Mouse (Mus musculus): Measurements from ENCODE around the gene Lrrc61. TPM values are rescaled to one million over a fixed set of nuclear protein-coding genes. Genes with fewer than 3 reads are reported as not detected.
A peak's percentile ranks its signal among the peaks of the same experiment; 100 is the strongest.
"Not testable (repeated sequence)": the region's sequence is repeated elsewhere in the genome, so short reads cannot be mapped to it uniquely, and the experiment has no call there.

The Lrrc61 gene
- polyA plus RNA-seq (2016; fragmentation: Nextera tagmentation; extraction: Ambion mirVana) = 16.7 and 21.3 TPM in 2 replicates

DNA sequence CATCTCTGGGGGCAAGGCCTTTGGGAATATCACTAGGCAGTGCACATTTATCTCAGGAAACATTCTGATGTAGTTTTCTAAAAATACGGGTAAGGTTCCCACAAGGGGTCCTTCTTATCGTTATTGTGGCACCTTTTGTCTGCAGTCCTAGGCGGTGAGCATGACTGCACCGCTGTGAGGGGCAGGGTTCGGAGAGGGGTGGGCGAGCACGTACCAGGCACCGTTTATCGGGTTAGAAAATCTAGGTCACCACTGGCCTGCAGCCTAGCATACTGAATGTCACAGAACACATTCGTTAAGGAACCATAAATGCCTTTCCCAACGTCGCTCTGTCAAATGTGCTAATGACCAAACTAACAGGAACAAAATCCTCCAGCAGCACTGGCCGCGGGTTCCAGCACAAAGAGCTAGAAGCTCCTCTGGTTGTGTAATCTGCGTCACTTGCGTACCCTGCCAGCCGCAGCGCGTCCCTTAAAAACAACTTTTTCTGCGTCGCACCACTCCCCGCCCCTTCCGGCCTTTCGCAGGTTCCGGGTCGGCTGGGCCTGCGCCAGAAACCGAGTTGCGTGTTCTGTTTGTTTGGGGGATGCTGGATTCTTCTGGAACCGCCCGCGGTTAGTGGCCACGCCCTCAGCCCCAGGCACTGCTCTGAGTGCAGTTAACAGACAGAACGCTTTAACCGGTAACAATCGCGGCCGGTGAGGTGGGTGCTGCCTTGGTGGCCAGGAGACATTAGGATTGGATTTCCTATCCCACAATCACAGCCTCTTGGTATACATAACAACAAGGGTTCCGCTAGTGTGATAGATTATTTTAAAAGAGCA is at the start of gene Lrrc61:
Gene Lrrc61, plus strand, starts transcription at position 517 of the 824 bp plus-strand sequence.
- H3K4me1 ChIP-seq = peaks cover 16% of the 10 kb centered on the region
- H3K27ac ChIP-seq = peak within 1 kb of the TSS; percentile 97
- H3K4me2 ChIP-seq = peak within 1 kb of the TSS; percentile 70
- peaks cover 18% of the 10 kb centered on the region for H3K36me3 ChIP-seq (replicated peaks)
- H3K27me3 ChIP-seq = no peaks in the 10 kb centered on the region
- peak within 1 kb of the TSS; percentile 62 for H3K9ac ChIP-seq
- peak within 1 kb of the TSS; percentile 50 for H3K4me3 ChIP-seq (replicated peaks)
- under 1% methylated on average over 39 of the region's 39 CpGs for WGBS
- no peaks in the 10 kb centered on the region for H3K9me3 ChIP-seq
- ATAC-seq (ENCODE audit: low FRiP score) = peak; percentile 95

DNA sequence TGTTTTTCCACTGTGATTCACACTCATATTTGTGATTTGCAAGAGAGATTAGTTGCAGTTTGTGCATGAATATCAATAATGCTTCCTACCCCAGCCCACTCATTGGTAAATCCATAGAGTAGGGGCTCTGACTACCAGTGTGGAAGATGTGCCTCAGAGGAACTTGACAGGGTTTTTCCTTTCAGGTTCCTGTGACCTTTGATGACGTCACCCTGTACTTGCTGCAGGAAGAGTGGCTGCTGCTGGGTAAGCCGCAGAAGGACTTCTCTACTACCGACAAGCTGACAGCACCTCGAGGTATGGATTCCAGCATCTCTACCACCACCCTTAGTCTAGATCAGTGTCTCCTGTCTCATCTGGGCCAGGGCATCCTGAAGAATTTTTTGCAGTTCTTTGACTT is 46.5 kb upstream of the Lrrc61 start:
- no peak overlapping the region for H3K4me2 ChIP-seq
- WGBS = 84% methylated on average over 4 of the region's 4 CpGs
- no peaks in the 10 kb centered on the region for H3K27me3 ChIP-seq

DNA sequence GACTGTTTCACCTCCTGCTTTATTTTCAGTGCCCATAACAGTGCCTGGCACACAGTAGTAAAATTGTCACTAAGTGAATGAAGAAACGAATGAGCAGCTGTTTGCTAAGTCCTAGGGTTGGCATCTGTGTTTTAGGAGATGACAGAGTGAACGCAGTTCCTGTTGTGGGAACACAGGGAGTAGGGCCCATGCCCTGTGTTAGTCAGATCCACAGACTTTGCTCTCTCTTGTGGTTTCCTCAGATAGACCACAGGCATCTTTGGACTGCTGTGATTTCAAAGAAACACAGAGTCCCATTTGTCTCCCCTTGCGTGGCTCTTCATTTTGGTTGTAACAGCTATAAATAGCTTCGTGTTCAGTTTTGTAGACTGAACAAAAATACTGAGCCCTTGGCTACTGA is 44.2 kb upstream of the Lrrc61 start:
- Histone ChIP-seq H3K4me2 (no peak overlapping the region), H3K9ac (no peak overlapping the region), H3K36me3 (replicated peaks) (peaks cover 33% of the 10 kb centered on the region), H3K4me1 (peaks cover 3% of the 10 kb centered on the region; the same call in 1 of the 2 replicates), H3K9me3 (no peaks in the 10 kb centered on the region), H3K27me3 (no peaks in the 10 kb centered on the region), H3K4me3 (replicated peaks) (no peak overlapping the region), H3K27ac (no peak overlapping the region)
- WGBS = 87% methylated on average over 4 of the region's 4 CpGs
- ATAC-seq (ENCODE audit: low FRiP score) = no peak

More for the DNA sequence above, 46.5 kb upstream of the Lrrc61 start:
- Histone ChIP-seq H3K36me3 (replicated peaks) (peaks cover 18% of the 10 kb centered on the region), H3K4me1 (peaks cover 12% of the 10 kb centered on the region), H3K27ac (no peak overlapping the region), H3K9me3 (no peaks in the 10 kb centered on the region), H3K9ac (no peak overlapping the region), H3K4me3 (replicated peaks) (no peak overlapping the region)
- no peak for ATAC-seq (ENCODE audit: low FRiP score)

DNA sequence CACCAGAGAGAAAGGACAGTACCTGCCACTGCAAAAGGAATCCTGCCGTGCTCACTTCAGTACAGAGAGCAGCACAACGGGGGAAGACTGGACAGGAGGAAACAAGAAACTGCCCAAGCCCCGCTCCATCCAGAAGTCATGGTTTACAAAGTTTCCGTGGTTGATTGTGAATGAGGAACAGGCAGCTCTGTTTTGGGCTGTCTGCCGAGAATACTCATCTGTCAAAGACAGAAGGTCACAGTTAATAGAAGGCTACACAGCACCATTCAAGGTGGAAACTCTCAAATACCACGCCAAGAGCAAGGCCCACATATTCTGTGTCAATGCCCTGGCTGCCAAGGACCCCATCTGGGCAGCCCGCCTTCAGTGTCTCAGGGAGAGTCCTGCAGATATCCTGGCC is 42.7 kb upstream of the Lrrc61 start:
- Histone ChIP-seq H3K4me3 (replicated peaks) (no peak overlapping the region), H3K9ac (no peak overlapping the region), H3K4me1 (no peaks in the 10 kb centered on the region), H3K36me3 (replicated peaks) (peaks cover 48% of the 10 kb centered on the region), H3K9me3 (no peaks in the 10 kb centered on the region), H3K27ac (no peak overlapping the region), H3K27me3 (no peaks in the 10 kb centered on the region), H3K4me2 (no peak overlapping the region)
- ATAC-seq (ENCODE audit: low FRiP score) = no peak
- WGBS = 86% methylated on average over 7 of the region's 7 CpGs

DNA sequence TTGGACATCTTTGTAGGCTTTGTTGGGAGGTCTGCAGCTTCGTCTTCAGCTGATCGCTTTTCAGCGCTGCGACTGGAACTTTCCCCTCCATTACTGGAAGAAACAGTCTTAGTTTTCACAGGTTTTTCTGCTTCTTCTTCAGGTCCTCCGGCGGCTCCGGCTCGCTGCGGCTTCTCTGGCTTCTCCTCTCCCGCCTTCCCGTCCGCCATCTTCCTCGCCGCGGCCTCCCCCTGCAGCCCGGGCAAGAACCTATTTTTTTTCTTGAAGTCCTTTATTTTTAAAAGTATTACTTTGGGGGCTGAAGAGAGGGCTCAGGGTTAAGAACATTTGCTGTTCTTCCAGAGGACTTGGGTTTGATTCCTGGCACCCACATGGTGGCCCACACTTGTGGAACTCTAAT is 29.7 kb upstream of the Lrrc61 start:
- H3K4me1 ChIP-seq; H3K9me3 ChIP-seq; H3K4me2 ChIP-seq; H3K9ac ChIP-seq; H3K27me3 ChIP-seq; H3K27ac ChIP-seq; ATAC-seq (ENCODE audit: low FRiP score); H3K4me3 ChIP-seq (replicated peaks); H3K36me3 ChIP-seq (replicated peaks): not testable (repeated sequence)
- over 99% methylated on average over 16 of the region's 16 CpGs for WGBS

DNA sequence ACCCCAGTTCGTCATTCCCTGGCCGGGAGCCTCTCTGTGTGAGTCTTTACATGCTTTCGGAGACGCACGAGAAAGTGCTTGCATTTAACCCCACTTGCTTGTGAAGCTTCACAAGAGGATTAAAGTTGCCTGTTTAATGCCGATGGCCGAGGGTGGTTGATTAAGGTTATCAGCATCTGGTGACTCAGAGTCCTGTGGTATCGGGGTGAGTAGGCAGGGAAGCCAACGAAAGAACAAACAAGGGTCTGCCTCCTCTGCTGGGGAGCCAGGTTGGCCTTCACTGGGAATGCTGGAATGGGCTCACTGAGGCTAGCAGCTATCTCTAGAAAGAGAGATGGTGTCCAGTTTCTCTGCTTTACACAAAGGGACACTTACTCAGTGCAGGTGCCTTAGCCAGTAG is 26.7 kb upstream of the Lrrc61 start:
- no peaks in the 10 kb centered on the region for H3K4me1 ChIP-seq
- WGBS = 82% methylated on average over 9 of the region's 9 CpGs
- ATAC-seq (ENCODE audit: low FRiP score) = no peak

DNA sequence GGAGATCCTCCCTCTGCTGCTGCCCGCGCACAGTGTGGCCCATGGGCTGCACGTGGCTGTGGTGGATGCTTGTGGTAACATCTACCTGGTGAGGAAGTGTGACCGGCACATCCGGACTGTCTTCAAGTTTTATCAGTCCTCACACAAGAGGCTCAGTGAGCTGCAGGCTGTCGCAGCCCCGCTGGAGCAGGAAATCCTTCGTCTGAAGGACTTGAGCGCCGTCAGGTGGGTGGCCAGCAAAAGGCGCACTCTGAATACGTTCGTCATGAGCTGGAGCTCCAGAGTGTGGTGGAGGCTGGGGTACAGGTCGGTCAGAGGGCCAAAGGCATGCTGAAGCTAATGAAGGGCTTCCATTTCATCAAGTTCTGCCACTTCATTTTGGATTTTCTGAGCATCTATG is 25.3 kb upstream of the Lrrc61 start:
- Histone ChIP-seq H3K4me1 (no peaks in the 10 kb centered on the region), H3K27me3 (no peaks in the 10 kb centered on the region), H3K4me3 (replicated peaks) (no peak overlapping the region), H3K9ac (no peak overlapping the region), H3K36me3 (replicated peaks) (no peaks in the 10 kb centered on the region; the same call in 1 of the 2 replicates), H3K4me2 (no peak overlapping the region), H3K9me3 (no peaks in the 10 kb centered on the region), H3K27ac (no peak overlapping the region)
- ATAC-seq (ENCODE audit: low FRiP score) = no peak
- 73% methylated on average over 14 of the region's 14 CpGs for WGBS

More for the DNA sequence above, 26.7 kb upstream of the Lrrc61 start:
- Histone ChIP-seq H3K27ac (no peak overlapping the region), H3K4me3 (replicated peaks) (no peak overlapping the region), H3K36me3 (replicated peaks) (no peaks in the 10 kb centered on the region; the same call in 1 of the 2 replicates), H3K9ac (no peak overlapping the region), H3K9me3 (no peaks in the 10 kb centered on the region), H3K4me2 (no peak overlapping the region), H3K27me3 (no peaks in the 10 kb centered on the region)

DNA sequence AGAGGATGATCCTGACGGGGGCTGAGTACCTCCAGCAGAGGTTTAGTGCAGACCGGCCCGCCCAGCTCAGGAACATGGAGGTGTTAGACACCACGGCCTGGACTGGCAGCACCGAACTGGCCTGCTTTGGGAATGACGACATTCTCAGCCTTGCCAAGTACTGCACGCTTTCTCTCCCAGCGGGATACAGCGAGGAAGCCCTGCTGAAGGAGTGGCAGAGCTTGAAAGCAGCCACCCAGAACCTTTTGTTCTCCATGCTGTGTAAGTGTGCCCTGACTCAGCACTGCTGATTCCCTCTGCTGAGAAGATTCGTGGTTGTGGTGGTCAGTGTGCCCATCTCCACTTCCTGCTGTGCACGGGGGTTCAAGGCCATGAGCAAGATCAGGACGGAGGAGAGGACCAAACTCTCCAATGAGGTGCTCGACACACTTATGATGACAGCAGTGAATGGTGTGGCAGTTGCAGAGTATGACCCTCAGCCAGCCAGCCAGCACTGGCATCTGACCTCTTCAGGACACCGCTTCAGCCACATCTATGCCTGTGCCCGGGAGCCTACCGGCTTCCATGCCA is 24.6 kb upstream of the Lrrc61 start:
- no peak for ATAC-seq (ENCODE audit: low FRiP score)
- 92% methylated on average over 16 of the region's 16 CpGs for WGBS
- Histone ChIP-seq H3K36me3 (replicated peaks) (no peaks in the 10 kb centered on the region; the same call in 1 of the 2 replicates), H3K9me3 (no peaks in the 10 kb centered on the region), H3K4me2 (no peak overlapping the region), H3K27ac (no peak overlapping the region), H3K4me3 (replicated peaks) (no peak overlapping the region), H3K27me3 (no peaks in the 10 kb centered on the region), H3K9ac (no peak overlapping the region), H3K4me1 (no peaks in the 10 kb centered on the region)

DNA sequence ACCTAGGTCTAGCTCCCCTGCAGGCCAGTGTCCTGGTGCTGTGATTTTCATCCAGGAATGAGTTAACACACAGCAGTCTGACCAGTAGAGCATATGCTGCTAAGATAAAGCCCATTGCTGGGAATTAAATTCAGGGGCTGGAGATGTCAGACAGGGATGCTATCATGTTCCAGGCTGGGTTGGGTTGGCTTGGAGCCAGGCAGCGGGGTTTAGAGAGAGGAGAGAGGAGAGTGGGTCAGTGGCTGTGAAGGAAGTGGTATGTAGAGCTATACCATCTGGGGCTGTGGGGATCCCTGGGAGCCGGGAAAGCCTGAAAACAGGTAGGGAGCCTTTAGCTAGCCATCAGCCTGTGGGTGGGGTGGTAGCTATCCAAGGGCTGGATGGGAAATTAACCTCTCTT is 23.7 kb upstream of the Lrrc61 start:
- no peaks in the 10 kb centered on the region for H3K4me1 ChIP-seq
- no peaks in the 10 kb centered on the region for H3K27me3 ChIP-seq
- H3K4me3 ChIP-seq (replicated peaks) = no peak overlapping the region
- WGBS = 91% methylated on average over 2 of the region's 2 CpGs
- no peak overlapping the region for H3K27ac ChIP-seq
- no peak overlapping the region for H3K9ac ChIP-seq
- ATAC-seq (ENCODE audit: low FRiP score) = no peak
- no peaks in the 10 kb centered on the region; the same call in 1 of the 2 replicates for H3K36me3 ChIP-seq (replicated peaks)
- no peaks in the 10 kb centered on the region for H3K9me3 ChIP-seq
- H3K4me2 ChIP-seq = no peak overlapping the region

DNA sequence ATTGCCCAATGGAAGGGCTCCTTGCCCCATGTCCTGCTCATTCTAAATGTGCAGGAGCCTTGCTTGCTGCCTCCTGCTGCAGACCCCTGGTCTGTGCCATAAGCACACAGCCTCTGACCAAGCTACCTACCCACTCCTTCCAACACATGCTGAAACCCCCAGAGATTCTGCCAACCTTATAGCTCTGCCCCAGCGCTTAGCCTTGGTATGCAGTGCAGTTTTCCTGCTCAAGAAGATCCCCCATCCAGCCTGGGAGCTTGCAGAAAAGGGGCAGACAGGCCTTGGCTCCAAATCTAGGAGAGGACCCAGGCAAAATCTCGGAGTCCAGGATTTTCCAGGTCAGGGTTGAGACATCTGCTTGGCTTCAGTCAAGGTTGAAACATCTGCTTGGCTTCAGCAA is 21.1 kb upstream of the Lrrc61 start:
- WGBS = 81% methylated on average over 2 of the region's 2 CpGs
- ATAC-seq (ENCODE audit: low FRiP score) = no peak
- peaks cover 14% of the 10 kb centered on the region for H3K4me1 ChIP-seq
- H3K9me3 ChIP-seq = no peaks in the 10 kb centered on the region
- H3K27me3 ChIP-seq = no peaks in the 10 kb centered on the region
- no peak overlapping the region for H3K4me3 ChIP-seq (replicated peaks)
- no peaks in the 10 kb centered on the region; the same call in 1 of the 2 replicates for H3K36me3 ChIP-seq (replicated peaks)
- H3K9ac ChIP-seq = no peak overlapping the region
- H3K4me2 ChIP-seq = no peak overlapping the region
- H3K27ac ChIP-seq = no peak overlapping the region

DNA sequence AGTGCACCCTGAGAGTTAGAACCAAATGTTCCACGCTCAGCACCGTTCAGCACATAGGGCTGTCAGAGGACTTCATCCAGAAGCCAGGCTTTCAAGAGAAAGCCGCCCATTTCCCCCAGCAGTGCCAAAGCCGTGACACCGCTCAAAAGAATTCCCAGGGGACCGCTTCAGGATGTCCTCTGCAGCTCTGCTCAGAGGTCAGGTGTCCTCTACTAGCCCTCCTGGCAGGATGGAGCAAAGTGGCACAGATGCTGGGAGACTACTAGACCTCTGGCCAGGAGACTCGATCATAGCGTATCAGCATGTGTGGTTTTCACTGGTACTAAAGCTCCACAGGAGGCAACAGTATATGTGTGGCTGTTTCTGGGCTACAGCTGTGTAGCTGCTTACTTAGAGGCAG is 19.7 kb upstream of the Lrrc61 start:
- Histone ChIP-seq H3K4me2 (no peak overlapping the region), H3K36me3 (replicated peaks) (peaks cover 3% of the 10 kb centered on the region; the same call in 1 of the 2 replicates), H3K4me3 (replicated peaks) (no peak overlapping the region), H3K4me1 (peaks cover 23% of the 10 kb centered on the region), H3K27ac (no peak overlapping the region), H3K27me3 (no peaks in the 10 kb centered on the region), H3K9ac (no peak overlapping the region), H3K9me3 (no peaks in the 10 kb centered on the region)
- 81% methylated on average over 8 of the region's 8 CpGs for WGBS
- ATAC-seq (ENCODE audit: low FRiP score) = no peak

DNA sequence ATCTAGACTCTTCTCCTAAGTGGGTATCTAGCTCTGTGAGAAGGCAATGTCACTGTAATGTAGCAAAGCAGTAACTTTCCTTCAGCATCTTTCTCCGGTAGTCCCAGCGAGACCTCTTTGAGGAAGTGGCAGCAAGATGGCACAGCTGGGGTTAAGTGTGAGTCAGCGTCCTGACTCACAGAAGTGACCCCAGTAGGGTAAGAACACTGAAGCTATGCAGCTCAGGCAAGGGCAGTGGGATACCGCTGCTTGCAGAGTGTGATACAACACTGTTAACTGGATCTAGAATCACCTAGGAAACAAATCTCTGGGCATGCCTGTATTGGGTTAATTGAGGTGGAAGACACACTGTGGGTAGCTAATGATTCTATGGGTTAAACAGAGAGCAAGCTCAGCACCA is 18.5 kb upstream of the Lrrc61 start:
- no peak overlapping the region for H3K4me3 ChIP-seq (replicated peaks)
- ATAC-seq (ENCODE audit: low FRiP score) = no peak
- H3K27me3 ChIP-seq = no peaks in the 10 kb centered on the region
- H3K9ac ChIP-seq = no peak overlapping the region
- no peak overlapping the region for H3K27ac ChIP-seq
- H3K4me1 ChIP-seq = peaks cover 23% of the 10 kb centered on the region
- H3K4me2 ChIP-seq = no peak overlapping the region
- H3K36me3 ChIP-seq (replicated peaks) = peaks cover 12% of the 10 kb centered on the region
- no peaks in the 10 kb centered on the region for H3K9me3 ChIP-seq
- WGBS = 65% methylated on average over 4 of the region's 4 CpGs
